Mouse (Mus musculus): ENCODE measurements around the gene Stx8.

Gene Stx8

GRCm38 (mm10) chr11:67975252-67975651, 9.3 kb downstream of the Stx8 start:
- no peak for DNase-seq (ENCODE audit: low spot score in 2 of 2)

GRCm38 (mm10) chr11:67983564-67983963, 17.6 kb downstream of the Stx8 start:
- no peak for DNase-seq (ENCODE audit: low spot score in 2 of 2)

GRCm38 (mm10) chr11:67991240-67991639, 25.2 kb downstream of the Stx8 start:
- no peak for DNase-seq (ENCODE audit: low spot score in 2 of 2)

- no peak for DNase-seq (ENCODE audit: low spot score in 2 of 2)
Measured at GRCm38 (mm10) chr11:67995965-67996364, 30.0 kb downstream of the Stx8 start.

- DNase-seq (ENCODE audit: low spot score in 2 of 2), result no peak
Measured at GRCm38 (mm10) chr11:67998905-67999304, 32.9 kb downstream of the Stx8 start.

GRCm38 (mm10) chr11:67999629-68000028, 33.6 kb downstream of the Stx8 start:
- no peak for DNase-seq (ENCODE audit: low spot score in 2 of 2)

GRCm38 (mm10) chr11:68004191-68004590, 38.2 kb downstream of the Stx8 start:
- DNase-seq (ENCODE audit: low spot score in 2 of 2), result peak in 1 of 2 experiments; percentile 25

- no peak for DNase-seq (ENCODE audit: low spot score in 2 of 2)
Measured at GRCm38 (mm10) chr11:68006216-68006789, 40.3 kb downstream of the Stx8 start.

GRCm38 (mm10) chr11:68007645-68008044, 41.7 kb downstream of the Stx8 start:
- DNase-seq (ENCODE audit: low spot score in 2 of 2), result no peak

GRCm38 (mm10) chr11:68009377-68009776, 43.4 kb downstream of the Stx8 start:
- no peak for DNase-seq (ENCODE audit: low spot score in 2 of 2)

- no peak for DNase-seq (ENCODE audit: low spot score in 2 of 2)
Measured at GRCm38 (mm10) chr11:68012207-68012606, 46.2 kb downstream of the Stx8 start.

GRCm38 (mm10) chr11:68018191-68018590, 52.2 kb downstream of the Stx8 start:
- no peak for DNase-seq (ENCODE audit: low spot score in 2 of 2)

GRCm38 (mm10) chr11:68019156-68019555, 53.2 kb downstream of the Stx8 start:
- DNase-seq (ENCODE audit: low spot score in 2 of 2), result no peak

- DNase-seq (ENCODE audit: low spot score in 2 of 2), result no peak
Measured at GRCm38 (mm10) chr11:68021976-68022375, 56.0 kb downstream of the Stx8 start.

GRCm38 (mm10) chr11:68022895-68023294, 56.9 kb downstream of the Stx8 start:
- no peak for DNase-seq (ENCODE audit: low spot score in 2 of 2)

GRCm38 (mm10) chr11:68023811-68024369, 57.9 kb downstream of the Stx8 start:
- no peak for DNase-seq (ENCODE audit: low spot score in 2 of 2)

- DNase-seq (ENCODE audit: low spot score in 2 of 2), result no peak
Measured at GRCm38 (mm10) chr11:68026590-68026989, 60.6 kb downstream of the Stx8 start.

- no peak for DNase-seq (ENCODE audit: low spot score in 2 of 2)
Measured at GRCm38 (mm10) chr11:68029079-68029478, 63.1 kb downstream of the Stx8 start.

GRCm38 (mm10) chr11:68029871-68030270, 63.9 kb downstream of the Stx8 start:
- no peak for DNase-seq (ENCODE audit: low spot score in 2 of 2)

GRCm38 (mm10) chr11:68030771-68031170, 64.8 kb downstream of the Stx8 start:
- no peak for DNase-seq (ENCODE audit: low spot score in 2 of 2)

GRCm38 (mm10) chr11:68032448-68032847, 66.5 kb downstream of the Stx8 start:
- no peak for DNase-seq (ENCODE audit: low spot score in 2 of 2)

- DNase-seq (ENCODE audit: low spot score in 2 of 2), result no peak
Measured at GRCm38 (mm10) chr11:68033331-68033926, 67.4 kb downstream of the Stx8 start.

GRCm38 (mm10) chr11:68034422-68034821, 68.4 kb downstream of the Stx8 start:
- DNase-seq (ENCODE audit: low spot score in 2 of 2), result no peak
